Mouse (Mus musculus) thymus, adult 2 months (tissue): ENCODE measurements around the gene Zkscan17. TPM values are rescaled to one million over a fixed set of nuclear protein-coding genes. Genes with fewer than 3 reads are reported as not detected.

ENCODE experiments used
- DNase-seq: peaks from one replicate; pipeline ENCODE4 v3.0.0; 2021
- H3K27ac ChIP-seq: fragments of 200-500 bp; 2 replicates; pipeline ENCODE4 v1.5.1; 2012; ENCODE audit warnings: low read length, control low read depth; ENCODE audit not compliant: control insufficient read depth, insufficient read depth
- H3K27me3 ChIP-seq: fragments of 200-500 bp; 2 replicates; pipeline ENCODE4 v1.6.1; 2012; ENCODE audit warnings: mild to moderate bottlenecking, low read length, moderate library complexity, mixed read lengths; ENCODE audit not compliant: control insufficient read depth, insufficient read depth
- H3K36me3 ChIP-seq: fragments of 200-500 bp; 2 replicates; pipeline ENCODE4 v1.6.1; 2012; ENCODE audit warnings: mild to moderate bottlenecking, low read length, moderate library complexity; ENCODE audit not compliant: control insufficient read depth, insufficient read depth
- H3K4me1 ChIP-seq: fragments of 200-500 bp; replicated peaks from 2 replicates; pipeline ENCODE4 v1.6.1; 2012; ENCODE audit warnings: low read length; ENCODE audit not compliant: control insufficient read depth, insufficient read depth
- H3K4me3 ChIP-seq: fragments of 200-500 bp; 2 replicates; pipeline ENCODE4 v1.5.1; 2012; ENCODE audit warnings: mild to moderate bottlenecking, low read length, control low read depth, moderate library complexity; ENCODE audit not compliant: control insufficient read depth, insufficient read depth
- CTCF ChIP-seq: fragments of 200-500 bp; IDR thresholded peaks from 2 replicates; pipeline ENCODE4 v1.5.1; 2012; ENCODE audit warnings: mild to moderate bottlenecking, control low read depth, low read length, moderate library complexity, borderline replicate concordance; ENCODE audit not compliant: control insufficient read depth, poor library complexity, insufficient read depth; ENCODE audit errors: extremely low read depth
- POLR2A ChIP-seq: fragments of 200-500 bp; IDR thresholded peaks from 2 replicates; pipeline ENCODE4 v1.6.1; 2012; ENCODE audit warnings: mild to moderate bottlenecking, low read length, control low read depth, moderate library complexity; ENCODE audit not compliant: control insufficient read depth, poor library complexity, insufficient read depth; ENCODE audit errors: extremely low read depth
- WGBS: fragments of 180-500 bp; shearing (Covaris S2); methylation state at CpG from one replicate; pipeline ENCODE4 v1.1.7; 2018; 5-methylcytosine and 5-hydroxymethylcytosine counted together
- polyA plus RNA-seq: library from polyadenylated mRNA; depleted of rRNA; stranded (reverse); fragments of >200 nt; gene quantifications from 2 replicates; pipeline ENCODE4 v1.2.3, GENCODE M21; 2012

The Zkscan17 gene
- polyA plus RNA-seq, 1 experiment, result 15.9 TPM

GRCm38 (mm10) chr11:59554535-59554934, 28.0 kb upstream of the Zkscan17 start:
- DNase-seq, result no peak
- no peak overlapping the region for H3K4me3 ChIP-seq
- 28% methylated on average over 8 of the region's 8 CpGs for WGBS
- H3K27me3 ChIP-seq, result no peaks in the 10 kb centered on the region
- no peaks in the 10 kb centered on the region for H3K36me3 ChIP-seq
- H3K27ac ChIP-seq, result no peak overlapping the region
- no peak for TF ChIP-seq POLR2A
- no peak for TF ChIP-seq CTCF
- H3K4me1 ChIP-seq, result no peaks in the 10 kb centered on the region

GRCm38 (mm10) chr11:59554127-59554526, 27.6 kb upstream of the Zkscan17 start:
- H3K36me3 ChIP-seq, result no peaks in the 10 kb centered on the region
- no peak overlapping the region for H3K27ac ChIP-seq
- WGBS, result 95% methylated on average over 11 of the region's 11 CpGs
- no peaks in the 10 kb centered on the region for H3K4me1 ChIP-seq
- no peaks in the 10 kb centered on the region for H3K27me3 ChIP-seq
- DNase-seq, result no peak
- no peak for TF ChIP-seq CTCF
- TF ChIP-seq POLR2A, result no peak
- H3K4me3 ChIP-seq, result no peak overlapping the region

- Histone ChIP-seq H3K27ac (no peak overlapping the region), H3K27me3 (no peaks in the 10 kb centered on the region), H3K4me3 (no peak overlapping the region), H3K4me1 (no peaks in the 10 kb centered on the region), H3K36me3 (no peaks in the 10 kb centered on the region)
- TF ChIP-seq CTCF, result no peak
- no peak for TF ChIP-seq POLR2A
- no peak for DNase-seq
- 82% methylated on average over 9 of the region's 9 CpGs for WGBS
Observed at GRCm38 (mm10) chr11:59544005-59544404, 17.5 kb upstream of the Zkscan17 start.

- TF ChIP-seq CTCF (no peak), POLR2A (no peak)
- H3K27ac ChIP-seq, result no peak overlapping the region
- WGBS, result 91% methylated on average over 3 of the region's 3 CpGs
- H3K4me1 ChIP-seq, result no peaks in the 10 kb centered on the region
- no peaks in the 10 kb centered on the region for H3K36me3 ChIP-seq
- no peak overlapping the region for H3K4me3 ChIP-seq
- DNase-seq, result no peak
- no peaks in the 10 kb centered on the region for H3K27me3 ChIP-seq
Observed at GRCm38 (mm10) chr11:59543376-59543775, 16.8 kb upstream of the Zkscan17 start.

DNA sequence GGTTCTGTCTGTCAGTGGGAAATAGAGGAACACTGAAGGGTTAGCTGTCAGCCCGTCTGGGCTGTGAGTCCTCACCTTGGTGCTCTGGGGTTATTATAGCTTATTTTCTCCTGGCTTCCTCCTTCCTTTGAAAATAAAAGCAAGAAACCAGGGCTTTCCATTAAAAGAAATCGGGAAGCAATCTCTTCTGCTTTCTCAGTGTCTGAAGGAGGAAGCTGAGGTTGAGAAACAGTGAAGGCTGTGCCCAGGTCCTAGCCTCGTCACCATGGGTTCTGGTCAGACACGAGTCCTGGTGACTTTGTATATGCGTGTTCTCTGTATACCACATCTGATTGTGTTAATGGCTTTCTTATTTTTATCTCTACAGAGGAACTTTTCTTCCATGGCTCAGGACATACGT, 15.9 kb upstream of the Zkscan17 start:
- no peak overlapping the region for H3K4me3 ChIP-seq
- no peak for DNase-seq
- H3K36me3 ChIP-seq, result no peaks in the 10 kb centered on the region
- TF ChIP-seq CTCF (no peak), POLR2A (no peak)
- no peaks in the 10 kb centered on the region for H3K27me3 ChIP-seq
- H3K27ac ChIP-seq, result no peak overlapping the region
- 26% methylated on average over 6 of the region's 6 CpGs for WGBS
- H3K4me1 ChIP-seq, result no peaks in the 10 kb centered on the region

DNA sequence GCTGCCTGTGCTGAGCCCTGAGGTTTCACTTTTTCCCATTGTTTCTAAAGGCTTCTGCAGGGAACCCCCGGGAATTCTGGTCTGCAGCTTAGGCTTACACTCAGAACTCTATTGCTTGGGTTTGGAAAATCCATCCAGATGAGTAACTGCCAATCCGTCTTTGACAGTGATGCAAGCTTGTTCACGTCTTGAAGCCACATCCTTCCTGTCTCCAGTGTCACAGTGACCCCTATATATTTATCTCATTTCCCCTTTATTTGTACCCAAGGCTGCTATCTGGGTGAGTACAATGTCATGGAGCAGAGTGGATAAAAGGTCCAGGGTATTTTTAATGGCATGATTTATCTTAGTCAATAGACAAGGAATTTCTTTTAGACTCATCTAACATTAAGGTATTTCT, 14.8 kb upstream of the Zkscan17 start, which contains the start of gene Nlrp3:
Gene Nlrp3 (plus strand): TSS at position 245 of the 400 bp plus-strand sequence.
- no peak within 1 kb of the TSS for H3K27ac ChIP-seq
- no peaks in the 10 kb centered on the region for H3K36me3 ChIP-seq
- DNase-seq, result no peak
- H3K27me3 ChIP-seq, result no peaks in the 10 kb centered on the region
- TF ChIP-seq CTCF (no peak), POLR2A (no peak)
- H3K4me1 ChIP-seq, result no peaks in the 10 kb centered on the region
- 9% methylated on average over 3 of the region's 3 CpGs for WGBS
- H3K4me3 ChIP-seq, result no peak within 1 kb of the TSS

DNA sequence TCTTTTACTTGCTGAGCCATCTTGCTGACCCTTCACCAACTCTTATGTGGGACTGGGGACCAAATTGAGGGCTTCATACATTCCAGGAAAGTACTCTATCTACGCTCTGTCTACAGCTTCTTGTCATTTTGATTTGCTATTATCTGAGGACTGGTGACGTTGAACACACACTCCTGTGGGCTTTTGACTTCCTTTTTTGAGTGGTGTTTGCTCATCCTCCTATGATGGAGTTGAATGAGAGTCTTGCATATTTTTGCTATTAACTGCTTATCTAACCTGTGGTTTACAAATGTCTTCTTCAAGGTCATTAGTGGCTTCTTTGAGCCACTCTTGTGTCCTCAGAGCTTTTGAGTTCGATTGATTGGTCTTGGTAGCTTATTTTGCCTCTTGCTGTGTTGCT, 13.6 kb upstream of the Zkscan17 start:
- 63% methylated on average over 3 of the region's 3 CpGs for WGBS
- TF ChIP-seq CTCF, result no peak
- TF ChIP-seq POLR2A, result no peak

More for the DNA sequence above, 13.6 kb upstream of the Zkscan17 start:
- Histone ChIP-seq H3K4me3 (no peak overlapping the region), H3K36me3 (no peaks in the 10 kb centered on the region), H3K27me3 (no peaks in the 10 kb centered on the region), H3K4me1 (no peaks in the 10 kb centered on the region), H3K27ac (no peak overlapping the region)
- DNase-seq, result no peak
